Mouse (Mus musculus): ENCODE measurements around the gene Dmbx1. TPM values are rescaled to one million over a fixed set of nuclear protein-coding genes. Genes with fewer than 3 reads are reported as not detected.

Dmbx1 gene
- polyA plus RNA-seq (2012; ENCODE audit: low replicate concordance): 0.04 TPM in 1 of 2 replicates, not detected in the other

DNA sequence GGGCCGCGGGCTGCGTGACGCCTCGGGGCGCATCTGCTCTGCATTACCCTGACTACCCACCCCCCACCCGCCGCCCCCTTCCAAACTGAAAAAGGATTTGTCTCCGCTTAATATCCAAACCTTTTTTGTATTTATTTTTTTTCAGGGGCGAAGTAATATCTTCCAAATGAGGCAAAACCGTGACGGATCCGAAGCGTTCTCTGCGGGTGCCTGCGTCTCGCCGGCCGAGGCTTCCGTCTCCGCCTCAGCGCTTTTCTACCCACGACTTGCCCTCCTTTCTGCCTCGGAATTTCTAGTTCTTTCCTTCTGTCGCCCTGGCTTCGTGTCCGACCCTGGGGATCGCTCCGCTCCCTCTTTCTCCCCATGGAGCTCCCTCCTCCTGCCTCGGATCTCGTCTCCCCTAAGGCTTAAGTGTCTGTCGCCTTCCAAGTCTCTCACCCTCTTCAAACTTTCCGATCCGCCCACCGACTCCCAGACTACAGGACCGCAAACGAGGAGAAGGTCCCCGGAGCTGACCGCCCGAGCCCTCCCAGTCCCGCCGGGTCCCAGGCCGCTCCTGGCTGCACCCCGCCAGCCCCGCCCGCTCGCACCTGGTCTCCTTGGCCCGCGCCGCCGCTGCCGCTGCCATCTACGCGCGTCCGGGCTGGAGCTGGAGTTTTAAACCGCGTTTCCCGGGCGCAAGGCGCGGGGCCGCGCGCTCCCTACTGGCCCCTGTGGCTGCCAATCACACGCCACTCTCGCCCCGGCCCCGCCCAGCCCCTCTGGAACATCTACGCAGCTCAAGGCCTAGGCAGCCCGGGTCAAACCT lies at the start of gene Dmbx1:
Gene Dmbx1 (minus strand): TSS at position 632 of the 808 bp plus-strand sequence.

DNA sequence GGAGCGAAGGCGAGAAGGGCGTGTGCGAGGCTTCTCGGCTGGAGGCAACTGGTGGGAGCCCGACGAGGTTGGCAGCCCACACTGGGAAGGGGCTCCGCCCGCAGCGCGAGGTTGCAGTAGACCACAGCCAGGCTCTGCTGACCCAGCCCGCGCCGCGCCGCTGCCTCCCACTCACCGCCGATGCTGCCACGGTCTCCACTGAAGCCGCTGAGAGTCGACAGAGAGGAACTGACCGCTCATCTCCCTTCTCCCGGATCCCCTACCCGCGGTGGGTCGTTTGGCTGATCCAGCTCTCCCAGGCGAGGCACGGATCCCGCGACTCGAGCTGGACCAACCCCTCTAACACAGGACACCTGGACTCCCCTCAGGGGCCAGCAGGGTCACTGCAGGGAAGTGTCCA lies 49.2 kb downstream of the Dmbx1 start, which contains the start of gene 6430628N08Rik:
Gene 6430628N08Rik (plus strand): TSS at position 113 of the 400 bp plus-strand sequence.

DNA sequence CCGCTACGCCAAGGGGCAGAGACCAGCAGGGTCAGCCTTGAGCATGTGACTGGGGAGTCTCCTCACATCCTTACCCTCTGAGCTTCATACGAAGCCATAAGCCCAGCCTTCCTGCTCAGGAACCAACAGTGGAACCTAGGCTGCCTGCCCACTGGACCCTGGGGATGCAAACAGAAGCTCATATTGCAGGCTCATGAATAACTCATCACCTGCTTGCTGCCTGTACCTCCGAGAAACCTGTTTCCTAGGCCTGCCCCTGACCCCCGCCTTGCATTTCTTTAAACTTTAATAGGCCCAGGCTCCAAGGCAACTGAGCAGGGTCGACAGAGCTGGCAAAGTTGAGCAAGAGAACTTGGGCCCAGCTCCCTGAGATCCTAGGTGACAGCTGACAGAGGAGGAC lies 55.7 kb downstream of the Dmbx1 start, which contains the start of gene Kncn:
Gene Kncn (plus strand): TSS at position 379 of the 400 bp plus-strand sequence.

Other genes with a start within 250 kb of the Dmbx1 start
- gene Efcab14, start 202.2 kb downstream of the Dmbx1 start, polyA plus RNA-seq (2012; ENCODE audit: low replicate concordance): 22.1 and 24.4 TPM in 2 replicates
- gene Tex38, start 158.9 kb downstream of the Dmbx1 start, polyA plus RNA-seq (2012; ENCODE audit: low replicate concordance): not detected in 2 replicates
- gene Atpaf1, start 155.1 kb downstream of the Dmbx1 start, polyA plus RNA-seq (2012; ENCODE audit: low replicate concordance): 9.7 and 23.2 TPM in 2 replicates
- 15.2 and 42.6 TPM in 2 replicates for gene Mob3c, start 111.8 kb downstream of the Dmbx1 start, polyA plus RNA-seq (2012; ENCODE audit: low replicate concordance)
- 37.9 and 53.2 TPM in 2 replicates for gene Mknk1, start 100.7 kb downstream of the Dmbx1 start, polyA plus RNA-seq (2012; ENCODE audit: low replicate concordance)
- not detected in 2 replicates for gene Kncn, start 55.5 kb downstream of the Dmbx1 start, polyA plus RNA-seq (2012; ENCODE audit: low replicate concordance)
- not detected in 2 replicates for gene 6430628N08Rik, start 49.3 kb downstream of the Dmbx1 start, polyA plus RNA-seq (2012; ENCODE audit: low replicate concordance)
- gene Faah, start 78.0 kb upstream of the Dmbx1 start, polyA plus RNA-seq (2012; ENCODE audit: low replicate concordance): 38.6 and 41.0 TPM in 2 replicates
- 0.69 and 1.3 TPM in 2 replicates for gene Nsun4, start 114.0 kb upstream of the Dmbx1 start, polyA plus RNA-seq (2012; ENCODE audit: low replicate concordance)
- gene Uqcrh, start 135.1 kb upstream of the Dmbx1 start, polyA plus RNA-seq (2012; ENCODE audit: low replicate concordance): 36.9 and 46.0 TPM in 2 replicates
- 14.2 and 26.6 TPM in 2 replicates for gene Lrrc41, start 135.3 kb upstream of the Dmbx1 start, polyA plus RNA-seq (2012; ENCODE audit: low replicate concordance)
- gene Rad54l, start 183.8 kb upstream of the Dmbx1 start, polyA plus RNA-seq (2012; ENCODE audit: low replicate concordance): 0.15 and 0.76 TPM in 2 replicates
- 6.5 and 11.3 TPM in 2 replicates for gene Pomgnt1, start 183.9 kb upstream of the Dmbx1 start, polyA plus RNA-seq (2012; ENCODE audit: low replicate concordance)
- 1.2 and 3.1 TPM in 2 replicates for gene Lurap1, start 211.4 kb upstream of the Dmbx1 start, polyA plus RNA-seq (2012; ENCODE audit: low replicate concordance)
- gene Tspan1, start 227.7 kb upstream of the Dmbx1 start, polyA plus RNA-seq (2012; ENCODE audit: low replicate concordance): not detected in 2 replicates
- not detected in 2 replicates for gene 1700042G07Rik, start 233.4 kb upstream of the Dmbx1 start, polyA plus RNA-seq (2012; ENCODE audit: low replicate concordance)
- not detected in 2 replicates for gene Gm49337, start 233.5 kb upstream of the Dmbx1 start, polyA plus RNA-seq (2012; ENCODE audit: low replicate concordance)